In genomic region chr11:116624131-116624832, GRCm38 (mm10) we compare ENCODE assay signal across 8 mouse cellular contexts. TPM values are rescaled to one million over a fixed set of nuclear protein-coding genes. Genes with fewer than 3 reads are reported as not detected.
DNase-seq lines count a peak whose midpoint lies in the region; ATAC-seq and TF ChIP-seq lines count a peak whose summit lies in the region.

No protein-coding gene starts in this region.

- no peak for TF ChIP-seq POLR2A in olfactory bulb, adult 2 months (IDR thresholded peaks at IDR 0.05; ENCODE audit: insufficient read depth, low read depth, low read length)

- peaks cover 45% of the 10 kb centered on the region for H3K4me1 ChIP-seq in lung, embryonic 16.5 days (replicated peaks; ENCODE audit: control insufficient read depth, insufficient read depth, low read length)
- peaks cover 25% of the 10 kb centered on the region for H3K4me1 ChIP-seq in olfactory bulb, adult 2 months (ENCODE audit: control insufficient read depth, insufficient read depth, low read length)

- H3K9me3 ChIP-seq in lung, embryonic 16.5 days (ENCODE audit: control insufficient read depth, low read length): no peaks in the 10 kb centered on the region

- H3K4me3 ChIP-seq in layer of hippocampus, adult 2 months: peak overlapping the region; percentile 51
- peak overlapping the region; percentile 76 for H3K4me3 ChIP-seq in lung, embryonic 16.5 days (ENCODE audit: low read length)
- H3K4me3 ChIP-seq in olfactory bulb, adult 2 months (ENCODE audit: insufficient read depth, low read depth, low read length): peak overlapping the region; percentile 37

- peak; percentile 56 for ATAC-seq in lung, embryonic 16.5 days (ENCODE audit: low read depth)

- DNase-seq in layer of hippocampus, adult 2 months (ENCODE audit: low spot score in 2 of 2): no peak
- DNase-seq in layer of hippocampus, postnatal 14 days (ENCODE audit: low spot score in 2 of 2): no peak
- peak; percentile 77 for DNase-seq in embryo, embryonic 10 days (ENCODE audit: low spot score)
- peak; percentile 98 for DNase-seq in heart, adult 11 months
- peak; percentile 89 for DNase-seq in kidney, adult 11 months
- DNase-seq in thymus, postnatal 4 days: peak; percentile 89

- H3K4me2 ChIP-seq in lung, embryonic 16.5 days (ENCODE audit: low read depth, low read length): peak overlapping the region; percentile 70

- 13% methylated on average over 38 of the region's 42 CpGs for WGBS in lung, embryonic 16.5 days
- 15% methylated on average over 42 of the region's 42 CpGs for WGBS in olfactory bulb, adult 2 months

- H3K36me3 ChIP-seq in lung, embryonic 16.5 days (ENCODE audit: control insufficient read depth, insufficient read depth, low read length): no peaks in the 10 kb centered on the region

- peak overlapping the region; percentile 59; the same call in 1 of the 2 replicates for H3K27ac ChIP-seq in layer of hippocampus, adult 2 months
- peak overlapping the region; percentile 53 for H3K27ac ChIP-seq in lung, embryonic 16.5 days (ENCODE audit: low read length)
- H3K27ac ChIP-seq in olfactory bulb, adult 2 months (ENCODE audit: insufficient read depth, low read depth, low read length): no peak overlapping the region

- no peak; the same call in 1 of the 2 replicates for TF ChIP-seq CTCF in layer of hippocampus, adult 2 months (conservative IDR thresholded peaks at IDR 0.05)
- TF ChIP-seq CTCF in olfactory bulb, adult 2 months (IDR thresholded peaks at IDR 0.05; ENCODE audit: insufficient read depth, low read depth, low read length): no peak

- H3K27me3 ChIP-seq in lung, embryonic 16.5 days (ENCODE audit: control insufficient read depth, insufficient read depth, low read depth, low read length): no peaks in the 10 kb centered on the region

- H3K9ac ChIP-seq in lung, embryonic 16.5 days (ENCODE audit: low read length): peak overlapping the region; percentile 81

RNA-seq across cellular contexts. Expression of gene Rhbdf2, which starts 2.5 kb away (rescaled TPM):
- 1 to 10 TPM; 1.4 to 1.6 TPM for total RNA-seq in layer of hippocampus, adult 2 months (2021)
- total RNA-seq in layer of hippocampus, postnatal 14 days (2021): 1 to 10 TPM; 1.6 to 1.7 TPM
- 17.9 and 19.6 TPM in 2 replicates for polyA plus RNA-seq in lung, embryonic 16.5 days (2015; fragmentation: Nextera tagmentation; extraction: Ambion mirVana)
- not detected in 2 replicates for polyA plus RNA-seq in olfactory bulb, adult 2 months (2012; ENCODE audit: insufficient read depth, insufficient read length, low replicate concordance, missing spikeins)

RNA-seq across cellular contexts. Expression of gene Prcd, which starts 29.1 kb away (rescaled TPM):
- total RNA-seq in layer of hippocampus, adult 2 months (2021): 1 to 10 TPM; 5.6 to 5.7 TPM
- total RNA-seq in layer of hippocampus, postnatal 14 days (2021): 1 to 10 TPM; 4.6 to 5.0 TPM
- 5.0 and 11.0 TPM in 2 replicates for polyA plus RNA-seq in lung, embryonic 16.5 days (2015; fragmentation: Nextera tagmentation; extraction: Ambion mirVana)
- polyA plus RNA-seq in olfactory bulb, adult 2 months (2012; ENCODE audit: insufficient read depth, insufficient read length, low replicate concordance, missing spikeins): not detected in 2 replicates

RNA-seq across cellular contexts. Expression of gene Cygb, which starts 29.8 kb away (rescaled TPM):
- 10 to 100 TPM; 71.9 to 73.5 TPM for total RNA-seq in layer of hippocampus, adult 2 months (2021)
- 10 to 100 TPM; 48.9 to 52.1 TPM for total RNA-seq in layer of hippocampus, postnatal 14 days (2021)
- polyA plus RNA-seq in lung, embryonic 16.5 days (2015; fragmentation: Nextera tagmentation; extraction: Ambion mirVana): 13.3 TPM in 2 replicates
- polyA plus RNA-seq in olfactory bulb, adult 2 months (2012; ENCODE audit: insufficient read depth, insufficient read length, low replicate concordance, missing spikeins): not detected in 2 replicates

RNA-seq across cellular contexts. Expression of gene Aanat, which starts 38.0 kb away (rescaled TPM):
- 1 to 10 TPM in 1 of 2 experiments, under 1 TPM in 1; 0.27 to 1.2 TPM for total RNA-seq in layer of hippocampus, adult 2 months (2021)
- under 1 TPM; 0.39 to 0.76 TPM for total RNA-seq in layer of hippocampus, postnatal 14 days (2021)
- polyA plus RNA-seq in lung, embryonic 16.5 days (2015; fragmentation: Nextera tagmentation; extraction: Ambion mirVana): not detected in 2 replicates
- not detected in 2 replicates for polyA plus RNA-seq in olfactory bulb, adult 2 months (2012; ENCODE audit: insufficient read depth, insufficient read length, low replicate concordance, missing spikeins)

RNA-seq across cellular contexts. Expression of gene Ube2o, which starts 43.0 kb away (rescaled TPM):
- total RNA-seq in layer of hippocampus, adult 2 months (2021): 100 to 1,000 TPM in 1 of 2 experiments, 10 to 100 TPM in 1; 93.7 to 101 TPM
- total RNA-seq in layer of hippocampus, postnatal 14 days (2021): 100 to 1,000 TPM; 104 to 108 TPM
- polyA plus RNA-seq in lung, embryonic 16.5 days (2015; fragmentation: Nextera tagmentation; extraction: Ambion mirVana): 5.2 and 5.8 TPM in 2 replicates
- polyA plus RNA-seq in olfactory bulb, adult 2 months (2012; ENCODE audit: insufficient read depth, insufficient read length, low replicate concordance, missing spikeins): not detected in 2 replicates

Comparison
In these comparisons a context has a peak if more than half of its experiments do, and no peak if none do; other contexts are left out.
1. DNase-seq: peak in embryo, embryonic 10 days (single experiment), heart, adult 11 months (single experiment), kidney, adult 11 months (single experiment) and thymus, postnatal 4 days (single experiment); none in layer of hippocampus, adult 2 months (0 of 2) and layer of hippocampus, postnatal 14 days (0 of 2).
2. Peak in every context shown above with its lines, with median percentiles within 50 percentile points of each other: H3K4me3 ChIP-seq.